Mouse (Mus musculus) heart, embryonic 12.5 days (tissue): ENCODE data around the gene H2-Q4. TPM values are rescaled to one million over a fixed set of nuclear protein-coding genes. Genes with fewer than 3 reads are reported as not detected.
"Not testable (repeated sequence)": the region's sequence is repeated elsewhere in the genome, so short reads cannot be mapped to it uniquely, and the experiment has no call there.

Experiments
- ATAC-seq: fragments of 200-750 bp; cut with Nextera tagmentation; 2 replicates; pipeline ENCODE4 v1.8.0; 2017; ENCODE audit warnings: moderate TSS enrichment, moderate library complexity; ENCODE audit not compliant: insufficient number of reproducible peaks, low FRiP score
- H3K27ac ChIP-seq: fragments of 300-500 bp; sonication (generic); 2 replicates; pipeline ENCODE4 v1.5.1; 2016; ENCODE audit warnings: mild to moderate bottlenecking, moderate library complexity; ENCODE audit not compliant: poor library complexity, severe bottlenecking
- H3K27me3 ChIP-seq: fragments of 300-500 bp; sonication (generic); replicated peaks from 2 replicates; pipeline ENCODE4 v1.6.1; 2016; ENCODE audit warnings: mild to moderate bottlenecking, moderate library complexity
- H3K36me3 ChIP-seq: fragments of 300-500 bp; sonication (generic); 2 replicates; pipeline ENCODE4 v1.6.1; 2016; ENCODE audit warnings: mild to moderate bottlenecking, moderate library complexity
- H3K4me1 ChIP-seq: fragments of 300-500 bp; sonication (generic); replicated peaks from 2 replicates; pipeline ENCODE4 v1.6.1; 2016; ENCODE audit warnings: mild to moderate bottlenecking
- H3K4me2 ChIP-seq: fragments of 300-500 bp; sonication (generic); 2 replicates; pipeline ENCODE4 v1.6.1; 2016; ENCODE audit warnings: mild to moderate bottlenecking, moderate library complexity
- H3K4me3 ChIP-seq: fragments of 300-500 bp; sonication (generic); 2 replicates; pipeline ENCODE4 v1.5.1; 2016; ENCODE audit warnings: mild to moderate bottlenecking
- H3K9ac ChIP-seq: fragments of 300-500 bp; sonication (generic); 2 replicates; pipeline ENCODE4 v1.6.1; 2016; ENCODE audit warnings: mild to moderate bottlenecking, moderate library complexity
- H3K9me3 ChIP-seq: fragments of 300-500 bp; sonication (generic); replicated peaks from 2 replicates; pipeline ENCODE4 v1.6.1; 2016; ENCODE audit warnings: mild to moderate bottlenecking, moderate library complexity
- WGBS: fragments of 180-500 bp; shearing (Covaris S2); methylation state at CpG from one replicate; pipeline ENCODE4 v1.1.7; 2016; 5-methylcytosine and 5-hydroxymethylcytosine counted together
- polyA plus RNA-seq: library from polyadenylated mRNA; unstranded; fragments of >200 nt; fragmentation: Nextera tagmentation; extraction: Ambion mirVana; gene quantifications from 2 replicates; pipeline ENCODE4 v1.2.1, GENCODE M21; 2016

Gene H2-Q4
- polyA plus RNA-seq, 1 experiment from 2014 or later = 1.9 TPM

GRCm38 (mm10) chr17:35421331-35421730 is 41.9 kb downstream of the H2-Q4 start:
- not testable (repeated sequence) for H3K9ac ChIP-seq, H3K9me3 ChIP-seq, H3K27ac ChIP-seq, H3K4me1 ChIP-seq, H3K4me2 ChIP-seq, H3K4me3 ChIP-seq, ATAC-seq, H3K36me3 ChIP-seq
- 82% methylated on average over 4 of the region's 4 CpGs for WGBS
- H3K27me3 ChIP-seq = peaks cover 53% of the 10 kb centered on the region

DNA sequence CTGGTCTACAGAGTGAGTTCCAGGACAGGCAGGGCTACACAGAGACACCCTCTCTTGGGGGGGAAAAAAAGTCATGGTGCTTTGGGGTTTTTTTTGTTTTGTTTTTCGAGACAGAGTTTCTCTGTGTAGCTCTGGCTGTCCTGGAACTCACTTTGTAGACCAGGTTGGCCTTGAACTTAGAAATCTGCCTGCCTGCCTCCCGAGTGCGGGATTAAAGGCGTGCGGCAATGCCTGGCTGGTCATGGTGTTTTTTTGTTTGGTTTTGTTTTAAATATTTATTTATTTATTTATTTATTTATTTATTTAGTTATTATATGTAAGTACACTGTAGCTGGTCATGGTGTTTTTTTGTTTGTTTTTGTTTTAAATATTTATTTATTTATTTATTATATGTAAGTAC is 42.9 kb downstream of the H2-Q4 start:
- H3K36me3 ChIP-seq, H3K4me3 ChIP-seq, H3K9me3 ChIP-seq, ATAC-seq, H3K9ac ChIP-seq, H3K4me1 ChIP-seq, H3K27ac ChIP-seq, H3K4me2 ChIP-seq: not testable (repeated sequence)
- H3K27me3 ChIP-seq = peaks cover 55% of the 10 kb centered on the region
- WGBS = 85% methylated on average over 5 of the region's 5 CpGs

DNA sequence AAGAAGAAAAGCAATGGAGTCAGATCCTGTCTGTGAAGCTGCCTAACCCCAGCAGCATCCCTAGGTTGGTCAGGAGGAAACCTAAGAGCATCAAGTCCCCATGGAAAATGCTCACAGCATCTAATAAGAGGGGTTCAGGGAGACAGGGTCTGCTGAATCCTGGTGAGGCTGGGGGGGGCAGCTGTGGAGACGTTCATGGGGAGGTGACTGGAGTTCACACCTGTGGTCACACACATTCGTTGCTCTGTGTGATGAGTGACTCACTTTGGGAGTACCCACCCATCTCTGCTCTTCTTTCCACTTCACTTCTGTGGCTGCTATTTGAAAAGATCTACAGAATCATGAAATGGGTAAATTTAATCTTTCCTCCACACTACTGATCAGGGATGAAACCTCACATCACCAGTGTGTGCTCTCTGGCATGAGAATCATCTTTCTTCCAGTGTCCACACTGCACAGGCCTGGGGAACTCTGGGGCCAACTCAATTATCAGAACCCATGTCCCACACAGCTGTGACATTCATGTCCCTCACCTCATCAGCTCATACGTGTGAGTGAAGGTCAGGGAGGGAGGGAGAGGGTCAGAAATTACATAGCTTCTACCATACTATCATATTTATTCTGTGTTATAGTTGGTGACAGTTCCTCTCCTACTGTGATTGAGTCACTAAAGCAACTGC is 43.9 kb downstream of the H2-Q4 start:
- not testable (repeated sequence) for H3K9ac ChIP-seq, ATAC-seq, H3K27ac ChIP-seq, H3K4me2 ChIP-seq, H3K4me3 ChIP-seq, H3K4me1 ChIP-seq, H3K36me3 ChIP-seq, H3K9me3 ChIP-seq
- WGBS = 55% methylated on average over 3 of the region's 3 CpGs
- peaks cover 56% of the 10 kb centered on the region for H3K27me3 ChIP-seq

GRCm38 (mm10) chr17:35424106-35424505 is 44.7 kb downstream of the H2-Q4 start:
- not testable (repeated sequence) for H3K4me1 ChIP-seq, H3K9me3 ChIP-seq, H3K4me3 ChIP-seq, H3K27ac ChIP-seq, ATAC-seq, H3K9ac ChIP-seq, H3K4me2 ChIP-seq, H3K36me3 ChIP-seq
- H3K27me3 ChIP-seq = peaks cover 54% of the 10 kb centered on the region
- whole genome bisulfite sequencing = 65% methylated on average over 3 of the region's 3 CpGs

DNA sequence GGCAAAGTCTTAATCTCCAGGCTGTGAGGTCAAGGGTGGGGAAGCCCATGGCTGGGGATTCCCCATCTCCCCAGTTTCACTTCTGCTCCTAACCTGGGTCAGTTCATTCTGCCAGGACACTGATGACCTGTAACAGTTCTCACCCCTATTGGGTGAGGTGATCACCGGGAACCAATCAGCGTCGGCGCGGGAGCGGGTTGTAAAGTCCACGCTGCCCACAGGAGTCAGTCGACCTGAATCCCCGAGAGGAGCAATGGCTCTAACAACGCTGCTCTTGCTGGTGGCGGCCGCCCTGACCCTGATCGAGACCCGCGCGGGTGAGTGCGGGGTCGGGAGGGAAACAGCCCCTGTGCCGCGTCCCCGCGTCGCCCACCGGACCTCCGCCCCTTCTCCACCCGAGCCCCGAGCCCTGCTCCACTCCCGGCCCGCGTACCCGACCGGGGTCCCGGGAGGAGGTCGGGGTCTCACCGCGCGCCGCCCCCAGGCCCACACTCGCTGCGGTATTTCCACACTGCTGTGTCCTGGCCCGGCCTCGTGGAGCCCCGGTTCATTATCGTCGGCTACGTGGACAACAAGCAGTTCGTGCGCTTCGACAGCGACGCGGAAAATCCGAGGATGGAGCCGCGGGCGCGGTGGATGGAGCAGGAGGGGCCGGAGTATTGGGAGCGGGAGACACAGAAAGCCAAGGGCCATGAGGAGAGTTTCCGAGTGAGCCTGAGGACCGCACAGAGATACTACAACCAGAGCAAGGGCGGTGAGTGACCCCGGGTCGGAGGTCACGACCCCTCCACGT is 45.4 kb downstream of the H2-Q4 start, which contains the start of gene H2-Q6:
TSS of gene H2-Q6 (plus strand) at position 227 of the 793 bp plus-strand sequence.
- peak; percentile 36 for ATAC-seq
- H3K9me3 ChIP-seq, H3K36me3 ChIP-seq, H3K27ac ChIP-seq, H3K4me1 ChIP-seq: not testable (repeated sequence)
- H3K4me2 ChIP-seq = peak within 1 kb of the TSS; percentile 61
- peaks cover 54% of the 10 kb centered on the region for H3K27me3 ChIP-seq
- peak within 1 kb of the TSS; percentile 29; the same call in 1 of the 2 replicates for H3K9ac ChIP-seq
- 3% methylated on average over 59 of the region's 66 CpGs for WGBS
- peak within 1 kb of the TSS; percentile 36 for H3K4me3 ChIP-seq

DNA sequence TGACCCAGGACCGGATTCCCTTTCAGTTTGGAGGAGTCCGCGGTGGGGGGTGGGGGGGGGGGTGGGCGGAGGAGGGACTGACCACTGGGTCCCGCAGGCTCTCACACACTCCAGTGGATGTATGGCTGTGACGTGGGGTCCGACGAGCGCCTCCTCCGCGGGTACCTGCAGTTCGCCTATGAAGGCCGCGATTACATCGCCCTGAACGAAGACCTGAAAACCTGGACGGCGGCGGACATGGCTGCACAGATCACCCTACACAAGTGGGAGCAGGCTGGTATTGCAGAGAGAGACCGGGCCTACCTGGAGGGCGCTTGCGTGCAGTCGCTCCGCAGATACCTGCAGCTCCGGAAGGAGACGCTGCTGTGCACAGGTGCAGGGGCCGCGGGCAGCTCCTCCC is 46.1 kb downstream of the H2-Q4 start:
- H3K27ac ChIP-seq, H3K9me3 ChIP-seq, H3K4me1 ChIP-seq, H3K36me3 ChIP-seq, ATAC-seq: not testable (repeated sequence)
- WGBS = 13% methylated on average over 28 of the region's 28 CpGs
- Histone ChIP-seq H3K4me2 (peak overlapping the region; percentile 61), H3K27me3 (peaks cover 54% of the 10 kb centered on the region), H3K9ac (peak overlapping the region; percentile 29; the same call in 1 of the 2 replicates), H3K4me3 (peak overlapping the region; percentile 36)

GRCm38 (mm10) chr17:35428883-35429282 is 49.5 kb downstream of the H2-Q4 start:
- ATAC-seq, H3K4me3 ChIP-seq, H3K9me3 ChIP-seq, H3K9ac ChIP-seq, H3K27ac ChIP-seq, H3K4me1 ChIP-seq, H3K4me2 ChIP-seq, H3K36me3 ChIP-seq: not testable (repeated sequence)
- 77% methylated on average over 6 of the region's 6 CpGs for WGBS
- peaks cover 44% of the 10 kb centered on the region for H3K27me3 ChIP-seq

DNA sequence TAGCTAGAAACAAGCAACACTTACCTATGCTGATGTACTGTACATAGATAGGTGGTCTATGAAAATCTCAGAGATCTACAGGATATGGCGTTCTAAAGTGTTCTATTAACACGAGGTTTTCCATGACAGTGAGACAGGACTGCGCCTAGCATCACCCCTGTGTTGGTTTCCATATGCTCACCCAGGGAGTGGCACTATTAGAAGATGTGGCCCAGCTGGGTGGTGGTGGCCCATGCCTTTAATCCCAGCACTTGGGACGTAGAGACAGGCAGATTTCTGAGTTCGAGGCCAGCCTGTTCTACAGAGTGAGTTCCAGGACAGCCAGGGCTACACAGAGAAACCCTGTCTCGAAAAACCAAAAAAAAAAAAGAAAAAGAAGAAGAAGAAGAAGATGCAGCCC is 51.3 kb downstream of the H2-Q4 start:
- 76% methylated on average over 6 of the region's 6 CpGs for WGBS
- H3K9me3 ChIP-seq, H3K36me3 ChIP-seq, H3K4me2 ChIP-seq, H3K4me1 ChIP-seq, H3K4me3 ChIP-seq, ATAC-seq, H3K27ac ChIP-seq, H3K9ac ChIP-seq: not testable (repeated sequence)
- H3K27me3 ChIP-seq = peaks cover 37% of the 10 kb centered on the region

DNA sequence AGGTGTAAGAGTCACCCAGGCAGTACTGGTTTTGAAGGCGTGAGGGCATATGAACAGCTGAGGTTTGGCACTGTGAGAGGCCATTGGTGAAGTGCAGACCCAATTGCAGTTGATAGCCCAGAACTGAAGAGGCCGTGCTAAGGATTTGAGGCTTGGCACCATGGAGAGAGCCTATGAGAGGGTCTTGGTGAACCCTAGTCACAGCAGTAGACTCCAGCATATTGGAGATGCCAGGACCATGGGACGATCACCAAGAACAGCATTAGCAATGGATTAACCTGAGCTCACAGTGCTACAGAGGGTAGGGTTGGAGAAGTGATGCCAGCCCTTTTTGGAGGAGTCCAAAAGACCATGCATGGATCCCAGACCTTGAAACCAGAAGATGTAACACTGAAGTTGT is 52.8 kb downstream of the H2-Q4 start:
- not testable (repeated sequence) for ATAC-seq, H3K36me3 ChIP-seq

GRCm38 (mm10) chr17:35434836-35435235 is 55.4 kb downstream of the H2-Q4 start:
- H3K9ac ChIP-seq, H3K4me2 ChIP-seq, ATAC-seq, H3K9me3 ChIP-seq, H3K4me1 ChIP-seq, H3K36me3 ChIP-seq, H3K27ac ChIP-seq, H3K4me3 ChIP-seq: not testable (repeated sequence)
- WGBS = 6% methylated on average over 8 of the region's 8 CpGs
- peaks cover 40% of the 10 kb centered on the region for H3K27me3 ChIP-seq

More for the DNA sequence above, 52.8 kb downstream of the H2-Q4 start:
- 72% methylated on average over 3 of the region's 3 CpGs for WGBS
- not testable (repeated sequence) for H3K4me3 ChIP-seq, H3K9me3 ChIP-seq, H3K4me1 ChIP-seq, H3K9ac ChIP-seq, H3K27ac ChIP-seq, H3K4me2 ChIP-seq
- H3K27me3 ChIP-seq = peaks cover 33% of the 10 kb centered on the region
